Mouse (Mus musculus) myocyte (in vitro differentiated cells): Measurements from ENCODE around the gene Scarf2. TPM values are rescaled to one million over a fixed set of nuclear protein-coding genes. Genes with fewer than 3 reads are reported as not detected.

Experiments
- H3K27me3 ChIP-seq: one replicate; pipeline ENCODE4 v1.6.1; 2011; ENCODE audit not compliant: control insufficient read depth, insufficient read depth, insufficient read length
- H3K36me3 ChIP-seq: one replicate; pipeline ENCODE4 v1.6.1; 2011; ENCODE audit not compliant: control insufficient read depth, insufficient read depth
- H3K4me2 ChIP-seq: one replicate; pipeline ENCODE4 v1.6.1; 2011; ENCODE audit warnings: low read depth, control low read depth
- H3K4me3 ChIP-seq: one replicate; pipeline ENCODE4 v1.5.1; 2011; ENCODE audit warnings: mild to moderate bottlenecking, control low read depth, moderate library complexity
- H3K79me2 ChIP-seq: one replicate; pipeline ENCODE4 v1.6.1; 2011; ENCODE audit not compliant: control insufficient read depth, insufficient read depth
- H3ac ChIP-seq: one replicate; pipeline ENCODE4 v1.6.1; 2011; ENCODE audit not compliant: control insufficient read depth, insufficient read length
- CEBPB ChIP-seq: IDR thresholded peaks from 2 replicates; pipeline ENCODE4 v1.6.1; 2011; ENCODE audit warnings: mild to moderate bottlenecking, moderate library complexity; ENCODE audit not compliant: poor library complexity, insufficient read depth, severe bottlenecking
- E2F4 ChIP-seq: IDR thresholded peaks from one replicate; pipeline ENCODE4 v1.6.1; 2011; ENCODE audit warnings: mild to moderate bottlenecking, control low read depth, moderate library complexity; ENCODE audit not compliant: insufficient read depth
- MAX ChIP-seq: IDR thresholded peaks from one replicate; pipeline ENCODE4 v1.6.1; 2011; ENCODE audit warnings: low read depth, mild to moderate bottlenecking, control low read depth
- MYOD1 ChIP-seq, 3 experiments: IDR thresholded peaks; one replicate each; pipeline ENCODE4 v1.6.1; 2011; ENCODE audit warnings: control low read depth in 2 of 3, low read depth in 2 of 3, mild to moderate bottlenecking in 2 of 3, moderate library complexity in 1 of 3; ENCODE audit not compliant: insufficient read length in 2 of 3, control insufficient read depth in 1 of 3
- MYOG ChIP-seq, 3 experiments: IDR thresholded peaks; one replicate each; pipeline ENCODE4 v1.6.1; 2011; ENCODE audit warnings: control low read depth in 2 of 3, low read depth in 2 of 3, mild to moderate bottlenecking in 2 of 3; ENCODE audit not compliant: insufficient read length in 2 of 3, control insufficient read depth in 1 of 3, insufficient read depth in 1 of 3
- POLR2A ChIP-seq: IDR thresholded peaks from one replicate; pipeline ENCODE4 v1.6.1; 2011; ENCODE audit warnings: low read depth, mild to moderate bottlenecking, control low read depth, moderate library complexity; ENCODE audit not compliant: insufficient read length
- POLR2AphosphoS2 ChIP-seq: IDR thresholded peaks from one replicate; pipeline ENCODE4 v1.6.1; 2011; ENCODE audit warnings: low read depth, control low read depth; ENCODE audit not compliant: insufficient read length
- REST ChIP-seq: IDR thresholded peaks from one replicate; pipeline ENCODE4 v1.6.1; 2011; ENCODE audit warnings: mild to moderate bottlenecking, control low read depth, moderate library complexity; ENCODE audit not compliant: insufficient read depth, insufficient read length
- SRF ChIP-seq: IDR thresholded peaks from one replicate; pipeline ENCODE4 v1.6.1; 2011; ENCODE audit warnings: low read depth; ENCODE audit not compliant: control insufficient read depth, insufficient read length
- TCF12 ChIP-seq: IDR thresholded peaks from one replicate; pipeline ENCODE4 v1.6.1; 2011; ENCODE audit warnings: mild to moderate bottlenecking, control low read depth; ENCODE audit not compliant: poor library complexity, insufficient read depth, severe bottlenecking
- TCF3 ChIP-seq: IDR thresholded peaks from one replicate; pipeline ENCODE4 v1.6.1; 2011; ENCODE audit warnings: low read depth, control low read depth; ENCODE audit not compliant: insufficient read length
- USF1 ChIP-seq: IDR thresholded peaks from one replicate; pipeline ENCODE4 v1.6.1; 2011; ENCODE audit warnings: low read depth, mild to moderate bottlenecking, control low read depth, moderate library complexity
- polyA plus RNA-seq: library from polyadenylated mRNA; unstranded; fragments of >200 nt; fragmentation: generic; extraction: Trizol; gene quantifications from one replicate; pipeline ENCODE4 v1.2.1, GENCODE M21; 2012; ENCODE audit warnings: missing spikeins

Scarf2 gene
- polyA plus RNA-seq, 1 experiment, result 25.9 TPM

GRCm38 (mm10) chr16:17759344-17759773 lies 37.7 kb upstream of the Scarf2 start, which contains the start of gene Klhl22:
Klhl22 (plus strand) TSS chr16:17759618.
- peaks cover 44% of the 10 kb centered on the region for H3K79me2 ChIP-seq
- peak within 1 kb of the TSS; percentile 64 for H3ac ChIP-seq
- TF ChIP-seq POLR2A (peak; percentile 98), USF1 (peak; percentile 84), MYOD1 (IDR thresholded peaks at IDR 0.05; ENCODE audit: control insufficient read depth in 1 of 3, insufficient read length in 2 of 3, low read depth in 2 of 3) (peak in 1 of 3 experiments; percentile 69), POLR2AphosphoS2 (peak; percentile 97), REST (peak; percentile 47), TCF3 (no peak), TCF12 (no peak), MYOG (IDR thresholded peaks at IDR 0.05; ENCODE audit: control insufficient read depth in 1 of 3, insufficient read depth in 1 of 3, insufficient read length in 2 of 3, low read depth in 2 of 3) (peak in 2 of 3 experiments; percentile 66 to 74), SRF (no peak)
- peak within 1 kb of the TSS; percentile 49 for H3K4me3 ChIP-seq
- peak within 1 kb of the TSS; percentile 77 for H3K4me2 ChIP-seq
- H3K27me3 ChIP-seq, result no peaks in the 10 kb centered on the region
- no peaks in the 10 kb centered on the region for H3K36me3 ChIP-seq

- H3K4me3 ChIP-seq, result peak overlapping the region; percentile 49
- H3ac ChIP-seq, result peak overlapping the region; percentile 64
- H3K36me3 ChIP-seq, result no peaks in the 10 kb centered on the region
- H3K4me2 ChIP-seq, result peak overlapping the region; percentile 77
- H3K79me2 ChIP-seq, result peaks cover 45% of the 10 kb centered on the region
- no peak for TF ChIP-seq MAX
- no peak for TF ChIP-seq E2F4
- no peak for TF ChIP-seq TCF3
- TF ChIP-seq POLR2AphosphoS2, result no peak
- TF ChIP-seq MYOG (IDR thresholded peaks at IDR 0.05; ENCODE audit: control insufficient read depth in 1 of 3, insufficient read depth in 1 of 3, insufficient read length in 2 of 3, low read depth in 2 of 3), result no peak
- no peak for TF ChIP-seq POLR2A
- no peak for TF ChIP-seq REST
- TF ChIP-seq SRF, result no peak
- no peak for TF ChIP-seq CEBPB
- H3K27me3 ChIP-seq, result no peaks in the 10 kb centered on the region
Observed at GRCm38 (mm10) chr16:17759813-17760321, 37.2 kb upstream of the Scarf2 start.

GRCm38 (mm10) chr16:17760657-17761056 lies 36.4 kb upstream of the Scarf2 start:
- Histone ChIP-seq H3K36me3 (no peaks in the 10 kb centered on the region), H3K79me2 (peaks cover 53% of the 10 kb centered on the region), H3K4me2 (peak overlapping the region; percentile 77), H3K4me3 (peak overlapping the region; percentile 49), H3K27me3 (no peaks in the 10 kb centered on the region), H3ac (peak overlapping the region; percentile 64)
- TF ChIP-seq CEBPB (no peak), TCF12 (no peak), REST (no peak), POLR2AphosphoS2 (no peak), MAX (no peak), MYOD1 (IDR thresholded peaks at IDR 0.05; ENCODE audit: control insufficient read depth in 1 of 3, insufficient read length in 2 of 3, low read depth in 2 of 3) (peak in 1 of 3 experiments; percentile 9), TCF3 (no peak), USF1 (no peak), MYOG (IDR thresholded peaks at IDR 0.05; ENCODE audit: control insufficient read depth in 1 of 3, insufficient read depth in 1 of 3, insufficient read length in 2 of 3, low read depth in 2 of 3) (peak in 1 of 3 experiments; percentile 12), POLR2A (no peak), E2F4 (no peak), SRF (no peak)

GRCm38 (mm10) chr16:17761074-17761473 lies 36.0 kb upstream of the Scarf2 start:
- H3K4me2 ChIP-seq, result peak overlapping the region; percentile 77
- no peak for TF ChIP-seq MAX
- no peak for TF ChIP-seq POLR2A
- TF ChIP-seq POLR2AphosphoS2, result no peak
- TF ChIP-seq TCF12, result peak; percentile 58
- no peak for TF ChIP-seq REST
- peak; percentile 3 to 91 (median 78) for TF ChIP-seq MYOG (IDR thresholded peaks at IDR 0.05; ENCODE audit: control insufficient read depth in 1 of 3, insufficient read depth in 1 of 3, insufficient read length in 2 of 3, low read depth in 2 of 3)
- no peak for TF ChIP-seq SRF
- no peak for TF ChIP-seq USF1
- peak in 2 of 3 experiments; percentile 84 to 85 for TF ChIP-seq MYOD1 (IDR thresholded peaks at IDR 0.05; ENCODE audit: control insufficient read depth in 1 of 3, insufficient read length in 2 of 3, low read depth in 2 of 3)
- TF ChIP-seq E2F4, result no peak
- no peak for TF ChIP-seq CEBPB
- peak; percentile 60 for TF ChIP-seq TCF3
- H3K27me3 ChIP-seq, result no peaks in the 10 kb centered on the region
- no peak overlapping the region for H3ac ChIP-seq
- H3K79me2 ChIP-seq, result peaks cover 57% of the 10 kb centered on the region
- no peaks in the 10 kb centered on the region for H3K36me3 ChIP-seq
- H3K4me3 ChIP-seq, result peak overlapping the region; percentile 49

GRCm38 (mm10) chr16:17764108-17764511 lies 33.0 kb upstream of the Scarf2 start:
- TF ChIP-seq TCF12, result no peak
- peak in 1 of 3 experiments; percentile 30 for TF ChIP-seq MYOG (IDR thresholded peaks at IDR 0.05; ENCODE audit: control insufficient read depth in 1 of 3, insufficient read depth in 1 of 3, insufficient read length in 2 of 3, low read depth in 2 of 3)
- peak in 1 of 3 experiments; percentile 41 for TF ChIP-seq MYOD1 (IDR thresholded peaks at IDR 0.05; ENCODE audit: control insufficient read depth in 1 of 3, insufficient read length in 2 of 3, low read depth in 2 of 3)
- peak; percentile 29 for TF ChIP-seq POLR2AphosphoS2
- Histone ChIP-seq H3K79me2 (peaks cover 58% of the 10 kb centered on the region), H3K36me3 (no peaks in the 10 kb centered on the region), H3K4me3 (no peak overlapping the region), H3K27me3 (no peaks in the 10 kb centered on the region), H3ac (no peak overlapping the region), H3K4me2 (peak overlapping the region; percentile 20)
